Mouse (Mus musculus) embryonic fibroblast, embryonic 13.5 days (primary cell): Measurements from ENCODE around the gene Tmem28. TPM values are rescaled to one million over a fixed set of nuclear protein-coding genes. Genes with fewer than 3 reads are reported as not detected.

Source experiments
- H3K27ac ChIP-seq: 2 replicates; pipeline ENCODE4 v1.5.1; 2012; ENCODE audit warnings: low read length, control low read depth, inconsistent platforms; ENCODE audit not compliant: insufficient read depth
- H3K4me1 ChIP-seq: 2 replicates; pipeline ENCODE4 v1.6.1; 2011; ENCODE audit warnings: low read length; ENCODE audit not compliant: control insufficient read depth, insufficient read depth
- H3K4me3 ChIP-seq: 2 replicates; pipeline ENCODE4 v1.5.1; 2011; ENCODE audit warnings: mild to moderate bottlenecking, control low read depth, low read length; ENCODE audit not compliant: insufficient read depth
- CTCF ChIP-seq: IDR thresholded peaks from 2 replicates; pipeline ENCODE4 v1.5.1; 2011; ENCODE audit warnings: mild to moderate bottlenecking, control low read depth, low read length, moderate library complexity, borderline replicate concordance; ENCODE audit not compliant: insufficient read depth
- POLR2A ChIP-seq: IDR thresholded peaks from 2 replicates; pipeline ENCODE4 v1.6.1; 2011; ENCODE audit warnings: low read depth, mild to moderate bottlenecking, control low read depth, low read length, moderate library complexity
- polyA plus RNA-seq: library from polyadenylated mRNA; stranded (reverse); fragments of >200 nt; gene quantifications from 2 replicates; pipeline ENCODE4 v1.2.4, GENCODE M21; 2011; ENCODE audit warnings: low read depth; ENCODE audit not compliant: missing spikeins, insufficient read length

Gene Tmem28
- polyA plus RNA-seq, 1 experiment = not detected

GRCm38 (mm10) chrX:99872632-99873201, 51.9 kb downstream of the Tmem28 start:
- TF ChIP-seq CTCF = no peak
- no peak for TF ChIP-seq POLR2A
- no peaks in the 10 kb centered on the region for H3K4me1 ChIP-seq
- H3K27ac ChIP-seq = no peak overlapping the region
- no peak overlapping the region for H3K4me3 ChIP-seq

GRCm38 (mm10) chrX:99873259-99873919, 52.6 kb downstream of the Tmem28 start:
- no peak overlapping the region for H3K4me3 ChIP-seq
- no peak overlapping the region for H3K27ac ChIP-seq
- TF ChIP-seq CTCF (no peak), POLR2A (no peak)
- no peaks in the 10 kb centered on the region for H3K4me1 ChIP-seq

GRCm38 (mm10) chrX:99873920-99874296, 53.1 kb downstream of the Tmem28 start:
- no peaks in the 10 kb centered on the region for H3K4me1 ChIP-seq
- H3K27ac ChIP-seq = no peak overlapping the region
- no peak overlapping the region for H3K4me3 ChIP-seq
- TF ChIP-seq POLR2A (no peak), CTCF (no peak)

GRCm38 (mm10) chrX:99876781-99877180, 56.0 kb downstream of the Tmem28 start:
- TF ChIP-seq POLR2A (no peak), CTCF (no peak)
- Histone ChIP-seq H3K4me1 (no peaks in the 10 kb centered on the region), H3K27ac (no peak overlapping the region), H3K4me3 (no peak overlapping the region)

GRCm38 (mm10) chrX:99883396-99883795, 62.6 kb downstream of the Tmem28 start:
- Histone ChIP-seq H3K4me3 (no peak overlapping the region), H3K4me1 (no peaks in the 10 kb centered on the region), H3K27ac (no peak overlapping the region)
- TF ChIP-seq CTCF (no peak), POLR2A (no peak)

Other genes with a start within 250 kb of the Tmem28 start
- gene Eda, start 154.6 kb downstream of the Tmem28 start, polyA plus RNA-seq = 3.9 and 4.3 TPM in 2 replicates